Mouse (Mus musculus) embryonic fibroblast, embryonic 13.5 days (primary cell): ENCODE measurements at regions not wholly inside any gene's neighbourhood (a gene's known extent, or its start where the extent isn't known, plus 50 kb on each side); places are given as distances from the start of the nearest gene placed in this dataset.

Experiments
- H3K27ac ChIP-seq: 2 replicates; pipeline ENCODE4 v1.5.1; 2012; ENCODE audit warnings: low read length, control low read depth, inconsistent platforms; ENCODE audit not compliant: insufficient read depth
- H3K4me1 ChIP-seq: 2 replicates; pipeline ENCODE4 v1.6.1; 2011; ENCODE audit warnings: low read length; ENCODE audit not compliant: control insufficient read depth, insufficient read depth
- H3K4me3 ChIP-seq: 2 replicates; pipeline ENCODE4 v1.5.1; 2011; ENCODE audit warnings: mild to moderate bottlenecking, control low read depth, low read length; ENCODE audit not compliant: insufficient read depth
- CTCF ChIP-seq: IDR thresholded peaks from 2 replicates; pipeline ENCODE4 v1.5.1; 2011; ENCODE audit warnings: mild to moderate bottlenecking, control low read depth, low read length, moderate library complexity, borderline replicate concordance; ENCODE audit not compliant: insufficient read depth
- POLR2A ChIP-seq: IDR thresholded peaks from 2 replicates; pipeline ENCODE4 v1.6.1; 2011; ENCODE audit warnings: low read depth, mild to moderate bottlenecking, control low read depth, low read length, moderate library complexity

GRCm38 (mm10) chr3:149211909-149212308, 221.6 kb upstream of the Adgrl2 start:
- Histone ChIP-seq H3K27ac (no peak overlapping the region), H3K4me1 (no peaks in the 10 kb centered on the region), H3K4me3 (no peak overlapping the region)
- TF ChIP-seq POLR2A (no peak), CTCF (no peak)

- TF ChIP-seq POLR2A (no peak), CTCF (no peak)
Observed at GRCm38 (mm10) chr3:149209260-149209659, 218.9 kb upstream of the Adgrl2 start.

GRCm38 (mm10) chr3:149203451-149203850, 213.1 kb upstream of the Adgrl2 start:
- no peak overlapping the region for H3K27ac ChIP-seq

More at GRCm38 (mm10) chr3:149209260-149209659, 218.9 kb upstream of the Adgrl2 start:
- H3K4me1 ChIP-seq, result no peaks in the 10 kb centered on the region
- no peak overlapping the region for H3K4me3 ChIP-seq
- H3K27ac ChIP-seq, result no peak overlapping the region

GRCm38 (mm10) chr3:149196477-149197185, 206.3 kb upstream of the Adgrl2 start:
- H3K4me1 ChIP-seq, result no peaks in the 10 kb centered on the region
- TF ChIP-seq CTCF, result no peak
- TF ChIP-seq POLR2A, result no peak
- no peak overlapping the region for H3K4me3 ChIP-seq
- no peak overlapping the region for H3K27ac ChIP-seq

More at GRCm38 (mm10) chr3:149203451-149203850, 213.1 kb upstream of the Adgrl2 start:
- no peak for TF ChIP-seq POLR2A
- no peak for TF ChIP-seq CTCF
- no peak overlapping the region for H3K4me3 ChIP-seq
- no peaks in the 10 kb centered on the region for H3K4me1 ChIP-seq

- Histone ChIP-seq H3K4me3 (no peak overlapping the region), H3K4me1 (no peaks in the 10 kb centered on the region), H3K27ac (no peak overlapping the region)
- TF ChIP-seq POLR2A (no peak), CTCF (no peak)
Observed at GRCm38 (mm10) chr3:149190856-149191576, 200.7 kb upstream of the Adgrl2 start.

GRCm38 (mm10) chr3:149184136-149184551, 193.8 kb upstream of the Adgrl2 start:
- no peaks in the 10 kb centered on the region for H3K4me1 ChIP-seq
- no peak overlapping the region for H3K27ac ChIP-seq
- no peak overlapping the region for H3K4me3 ChIP-seq
- no peak for TF ChIP-seq POLR2A
- TF ChIP-seq CTCF, result no peak

- Histone ChIP-seq H3K4me1 (no peaks in the 10 kb centered on the region), H3K4me3 (no peak overlapping the region), H3K27ac (no peak overlapping the region)
- no peak for TF ChIP-seq POLR2A
- TF ChIP-seq CTCF, result no peak
Observed at GRCm38 (mm10) chr3:149182095-149182494, 191.7 kb upstream of the Adgrl2 start.

GRCm38 (mm10) chr3:149180129-149180528, 189.8 kb upstream of the Adgrl2 start:
- TF ChIP-seq POLR2A (no peak), CTCF (no peak)
- H3K4me3 ChIP-seq, result no peak overlapping the region
- no peaks in the 10 kb centered on the region for H3K4me1 ChIP-seq
- H3K27ac ChIP-seq, result no peak overlapping the region

- Histone ChIP-seq H3K4me3 (no peak overlapping the region), H3K27ac (no peak overlapping the region), H3K4me1 (no peaks in the 10 kb centered on the region)
- TF ChIP-seq POLR2A, result no peak
- TF ChIP-seq CTCF, result no peak
Observed at GRCm38 (mm10) chr3:149179486-149180116, 189.2 kb upstream of the Adgrl2 start.

GRCm38 (mm10) chr3:149178891-149179290, 188.5 kb upstream of the Adgrl2 start:
- Histone ChIP-seq H3K4me3 (no peak overlapping the region), H3K27ac (no peak overlapping the region), H3K4me1 (no peaks in the 10 kb centered on the region)
- TF ChIP-seq POLR2A (no peak), CTCF (no peak)
